Mouse (Mus musculus): ENCODE measurements at regions not wholly inside any gene's neighbourhood (a gene's known extent, or its start where the extent isn't known, plus 50 kb on each side); places are given as distances from the start of the nearest gene placed in this dataset.

- no peak for DNase-seq (ENCODE audit: low spot score)
These were observed 362.8 kb upstream of the Pcsk5 start for GRCm38 (mm10) chr19:18200105-18200782.

DNA sequence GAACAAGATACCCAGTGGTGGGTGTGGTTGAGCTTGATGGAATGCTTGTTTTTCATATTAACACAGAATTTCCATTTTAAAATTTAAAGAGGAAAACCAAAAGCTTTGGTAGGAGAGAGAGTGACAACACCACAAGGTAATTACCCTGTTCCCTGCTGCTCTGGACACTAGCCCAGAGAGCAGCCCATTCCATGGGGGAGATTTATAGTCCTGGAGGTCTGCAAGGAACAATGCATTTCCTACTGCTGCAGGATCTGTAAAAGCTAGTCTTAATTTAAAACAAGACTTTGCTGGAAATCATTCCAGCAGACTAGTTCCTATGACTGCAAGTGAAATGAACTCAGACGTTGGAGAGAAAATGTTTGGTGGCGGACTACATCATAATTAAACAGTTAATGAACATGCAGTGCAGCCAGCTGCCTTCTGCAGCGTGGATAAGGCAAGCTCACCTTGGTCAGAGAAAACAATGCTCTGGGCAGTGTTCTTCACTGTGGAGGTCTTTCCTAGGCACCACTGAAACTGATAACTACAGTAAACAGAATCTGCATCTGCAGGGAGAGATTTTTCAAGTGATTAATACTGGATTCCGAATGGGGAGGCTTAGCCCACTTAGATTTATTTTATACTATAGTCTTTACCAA is 351.8 kb upstream of the Pcsk5 start:
- DNase-seq (ENCODE audit: low spot score) = peak; percentile 39

- peak; percentile 7 for DNase-seq (ENCODE audit: low spot score)
These were observed 350.9 kb upstream of the Pcsk5 start for GRCm38 (mm10) chr19:18188122-18188866.

GRCm38 (mm10) chr19:18185767-18186554 is 348.5 kb upstream of the Pcsk5 start:
- DNase-seq (ENCODE audit: low spot score) = no peak

DNA sequence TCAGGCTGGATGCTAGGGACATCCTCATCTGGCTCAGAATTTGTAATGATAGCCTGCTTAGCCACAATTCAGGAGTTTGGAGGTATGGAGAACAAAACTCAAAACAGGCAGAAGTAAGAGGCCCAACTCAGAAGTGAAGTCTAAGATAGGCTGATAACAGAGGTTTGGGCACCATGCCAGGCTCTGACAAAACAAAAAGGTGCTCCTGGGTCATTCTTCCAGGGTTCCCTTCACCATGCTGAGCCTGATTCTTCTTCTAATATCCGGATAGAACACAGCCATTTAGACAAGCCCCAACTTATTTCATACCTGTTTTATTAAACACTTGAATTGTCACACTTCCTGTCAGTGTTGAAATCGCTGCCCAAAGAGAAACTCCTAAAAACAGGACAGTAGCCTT is 347.8 kb upstream of the Pcsk5 start:
- no peak for DNase-seq (ENCODE audit: low spot score)

- no peak for DNase-seq (ENCODE audit: low spot score)
These were observed 338.8 kb upstream of the Pcsk5 start for GRCm38 (mm10) chr19:18176200-18176599.

DNA sequence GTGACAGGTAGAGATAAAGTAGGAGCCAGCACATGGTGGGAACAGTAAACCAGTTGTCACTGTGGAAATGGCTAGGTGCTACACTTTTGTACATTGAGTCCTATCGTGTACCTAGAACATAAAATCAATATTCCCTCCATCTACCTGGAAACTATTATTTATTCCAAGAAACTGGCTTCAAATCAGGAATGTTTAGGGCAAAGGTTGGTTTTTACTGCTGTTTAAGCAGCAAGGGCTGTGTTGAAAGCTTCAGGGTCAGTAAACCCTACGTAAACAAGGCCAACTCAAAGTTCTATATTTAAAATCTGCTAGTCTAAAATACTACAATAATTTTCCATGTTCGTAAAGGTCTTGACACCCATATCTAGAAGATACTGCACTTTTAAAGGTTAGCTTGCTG is 309.1 kb upstream of the Pcsk5 start:
- DNase-seq (ENCODE audit: low spot score) = no peak

- no peak for DNase-seq (ENCODE audit: low spot score)
These were observed 293.5 kb upstream of the Pcsk5 start for GRCm38 (mm10) chr19:18130936-18131335.

DNA sequence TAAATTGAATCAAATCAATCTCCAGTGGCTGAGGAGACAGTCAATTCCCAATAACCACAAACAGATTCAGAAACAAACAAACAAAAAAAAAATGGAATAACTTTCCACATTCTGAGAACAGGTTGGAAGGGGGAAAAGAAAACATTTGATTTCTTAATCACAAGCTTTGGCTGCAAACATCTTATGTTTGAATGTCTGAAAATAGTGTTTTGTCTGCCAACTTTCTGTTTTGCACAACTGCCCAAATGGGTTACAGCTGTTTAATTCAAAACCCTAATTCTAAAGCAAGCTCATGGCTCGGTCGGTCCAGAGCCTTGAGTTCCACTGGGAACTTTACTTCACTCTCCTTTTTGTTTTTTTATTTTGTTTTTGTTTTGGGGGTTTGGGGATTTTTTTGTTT is 291.4 kb upstream of the Pcsk5 start:
- DNase-seq (ENCODE audit: low spot score) = no peak

GRCm38 (mm10) chr19:18106236-18106635 is 268.8 kb upstream of the Pcsk5 start:
- DNase-seq (ENCODE audit: low spot score) = no peak

DNA sequence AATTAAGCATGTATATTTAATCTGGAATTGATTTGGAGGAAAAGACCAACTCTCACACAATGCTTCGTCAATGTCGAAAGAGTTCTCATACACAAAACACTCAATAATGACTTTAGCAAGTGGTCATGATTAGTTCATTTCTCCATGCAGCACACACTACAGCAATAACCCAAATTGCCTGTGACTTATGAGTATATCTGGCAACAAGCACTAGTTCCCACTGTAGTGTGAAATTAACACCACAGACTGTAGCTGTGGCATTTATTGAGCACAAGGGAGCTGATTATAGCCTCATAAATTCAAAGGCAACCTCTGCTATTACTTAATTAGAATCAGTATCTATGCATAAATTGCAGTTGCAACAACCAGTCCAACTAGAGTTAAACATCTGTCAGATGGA is 267.2 kb upstream of the Pcsk5 start:
- DNase-seq (ENCODE audit: low spot score) = no peak

GRCm38 (mm10) chr19:18101423-18102341 is 264.2 kb upstream of the Pcsk5 start:
- DNase-seq (ENCODE audit: low spot score) = peak; percentile 35

DNA sequence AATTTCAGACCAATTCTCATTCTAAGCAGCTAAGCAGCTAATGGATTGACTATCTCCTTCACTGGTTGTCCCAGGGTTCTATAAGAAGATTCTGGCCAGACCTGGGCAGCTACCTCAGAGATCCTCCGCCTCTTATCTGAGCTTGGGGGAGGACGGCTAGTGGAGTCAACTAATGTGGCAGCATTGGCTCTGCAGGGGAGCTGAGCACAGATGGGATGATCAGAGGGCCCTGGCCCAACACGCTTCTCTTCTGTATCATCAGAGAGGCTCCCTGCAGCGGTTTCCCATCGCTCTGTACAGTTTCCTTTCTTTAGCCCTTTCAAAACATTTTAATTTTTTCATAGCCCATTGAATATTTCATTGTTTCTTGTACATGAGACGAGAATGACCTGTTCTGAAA is 245.9 kb upstream of the Pcsk5 start:
- no peak for DNase-seq (ENCODE audit: low spot score)

- no peak for DNase-seq (ENCODE audit: low spot score)
These were observed 231.5 kb upstream of the Pcsk5 start for GRCm38 (mm10) chr19:18068919-18069318.

GRCm38 (mm10) chr19:18067855-18068494 is 230.5 kb upstream of the Pcsk5 start:
- no peak for DNase-seq (ENCODE audit: low spot score)

- DNase-seq (ENCODE audit: low spot score) = no peak
These were observed 219.9 kb upstream of the Pcsk5 start for GRCm38 (mm10) chr19:18057256-18057890.

DNA sequence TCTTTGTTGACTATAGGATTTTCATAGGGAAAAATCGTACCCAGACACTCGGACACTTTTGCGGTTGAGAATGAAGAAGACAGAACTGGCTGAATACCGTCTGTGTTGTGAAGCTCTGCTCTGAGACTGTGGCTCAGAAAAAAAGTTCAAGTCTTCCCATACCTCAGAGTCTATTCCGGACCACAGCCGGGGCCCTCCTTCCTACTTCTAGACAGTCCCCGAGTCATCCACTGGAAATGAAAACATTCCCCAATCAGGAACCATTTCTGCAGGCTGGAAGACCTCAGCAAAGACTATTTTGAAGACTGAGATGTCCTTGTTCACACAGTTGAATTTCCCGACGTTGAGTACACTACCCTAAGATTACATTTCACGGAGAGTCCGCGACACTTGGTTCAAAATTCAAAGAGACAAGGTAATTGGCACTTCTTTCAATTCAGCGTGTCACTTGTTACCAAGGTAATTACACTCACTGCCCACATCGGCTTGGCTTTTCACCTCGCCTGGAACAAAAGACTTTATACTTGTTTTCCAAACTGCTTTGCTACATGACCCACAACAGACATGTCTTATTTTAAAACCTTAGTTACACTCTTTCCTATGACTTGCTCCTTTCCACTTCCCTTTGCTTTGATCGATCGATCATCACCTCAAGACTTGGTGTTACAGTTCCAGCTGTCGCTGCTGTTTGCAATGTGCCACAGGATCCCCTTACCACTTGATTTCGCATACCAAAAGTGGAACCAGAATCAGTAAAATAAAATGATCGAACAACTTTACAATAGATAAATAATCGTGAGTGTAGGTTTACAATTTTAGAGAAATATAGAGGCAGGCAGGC is 219.2 kb upstream of the Pcsk5 start:
- DNase-seq (ENCODE audit: low spot score) = peak; percentile 20

DNA sequence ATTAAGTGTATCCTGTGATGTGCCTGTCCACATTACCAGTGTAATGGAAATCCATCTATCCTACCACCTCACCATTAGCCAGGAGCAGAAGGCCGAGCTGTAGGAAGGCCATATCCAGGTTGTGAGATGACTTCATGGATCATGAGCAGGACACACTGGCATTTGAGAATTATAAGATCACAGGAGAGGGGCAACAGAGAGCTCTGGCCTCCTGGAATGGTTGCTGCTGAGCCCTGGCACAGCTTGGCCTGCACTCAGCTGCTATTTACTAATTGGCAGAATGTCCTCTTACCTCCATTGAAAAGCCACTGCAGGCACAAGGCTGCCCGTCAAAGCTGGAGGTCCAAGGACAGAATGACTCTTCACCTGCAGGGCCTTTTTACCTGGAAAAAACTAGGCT is 212.9 kb upstream of the Pcsk5 start:
- no peak for DNase-seq (ENCODE audit: low spot score)

DNA sequence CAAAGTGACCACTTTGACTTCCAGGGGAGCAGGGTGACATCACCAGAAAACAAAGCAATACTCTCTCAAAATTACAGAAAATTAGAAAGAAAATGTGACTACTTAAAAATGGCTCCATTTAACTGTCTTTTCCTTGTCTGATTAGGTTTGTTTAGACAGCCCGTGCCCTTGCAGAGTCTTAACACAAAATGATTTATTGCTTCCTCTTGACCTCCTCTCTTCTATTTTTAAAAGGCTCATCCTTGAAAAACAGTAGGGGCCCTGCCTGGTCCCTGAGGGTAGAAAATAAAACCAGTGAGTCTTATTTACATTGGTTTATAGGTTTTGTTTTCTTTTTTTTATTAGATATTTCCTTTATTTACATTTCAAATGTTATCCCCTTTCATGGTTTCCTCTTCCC is 196.8 kb upstream of the Pcsk5 start:
- peak; percentile 21 for DNase-seq (ENCODE audit: low spot score)

Measured in embryo, embryonic 10.5 days (tissue).